In genomic region chr1:119047462-119048371, GRCm38 (mm10) we compare ENCODE assay signal across 9 mouse cellular contexts. TPM values are rescaled to one million over a fixed set of nuclear protein-coding genes. Genes with fewer than 3 reads are reported as not detected.
DNase-seq lines count a peak whose midpoint lies in the region; ATAC-seq and TF ChIP-seq lines count a peak whose summit lies in the region.
"Had no signal": no experiment of that assay in that cellular context is flagged by ENCODE, and none has a peak within 500 bp of the region (broad histone marks: within the 10 kb centered on the region; RNA-seq: fewer than 3 reads in every experiment).

No protein-coding gene starts in this region.

- H3K9me3 ChIP-seq in embryonic facial prominence, embryonic 13.5 days = no peaks in the 10 kb centered on the region
- H3K9me3 ChIP-seq in heart, postnatal 0 days (replicated peaks; ENCODE audit: control insufficient read depth, low read length) = no peaks in the 10 kb centered on the region

- H3K4me3 ChIP-seq in embryonic facial prominence, embryonic 13.5 days = peak overlapping the region; percentile 78
- peak overlapping the region; percentile 50 for H3K4me3 ChIP-seq in heart, postnatal 0 days (ENCODE audit: low read depth, low read length)

- peak overlapping the region; percentile 89 for H3K4me2 ChIP-seq in embryonic facial prominence, embryonic 13.5 days
- H3K4me2 ChIP-seq in heart, postnatal 0 days (ENCODE audit: low read depth, low read length) = peak overlapping the region; percentile 78

- peak overlapping the region; percentile 84 for H3K9ac ChIP-seq in embryonic facial prominence, embryonic 13.5 days
- peak overlapping the region; percentile 55; the same call in 1 of the 2 replicates for H3K9ac ChIP-seq in heart, postnatal 0 days (replicated peaks; ENCODE audit: low read depth, low read length)

- DNase-seq in thymus, postnatal 0 days (ENCODE audit: low spot score) = peak; percentile 14
- DNase-seq in thymus, adult 18-20 months = no peak
- no peak for DNase-seq in heart, postnatal 0 days (ENCODE audit: low spot score)
- DNase-seq in kidney, postnatal 4 days = peak; percentile 61 to 70
- peak; percentile 38 for DNase-seq in lung, postnatal 14 days
- DNase-seq in testis, postnatal 10 days (ENCODE audit: low spot score) = peak; percentile 69
- DNase-seq in natural killer cell, adult 2 months (ENCODE audit: low spot score in 2 of 2) = no peak

- peak; percentile 44; the same call in 1 of the 2 replicates for ATAC-seq in embryonic facial prominence, embryonic 13.5 days (ENCODE audit: insufficient number of reproducible peaks, insufficient read depth, low FRiP score, low TSS enrichment, low read depth)
- peak; percentile 67 for ATAC-seq in heart, postnatal 0 days (ENCODE audit: insufficient read depth, low read depth)

- TF ChIP-seq CTCF in heart, postnatal 0 days (IDR thresholded peaks at IDR 0.05; ENCODE audit: low read depth) = no peak

- 1% methylated on average over 52 of the region's 61 CpGs for WGBS in embryonic facial prominence, embryonic 13.5 days
- WGBS in heart, postnatal 0 days = 9% methylated on average over 56 of the region's 61 CpGs

- peaks cover 6% of the 10 kb centered on the region; the same call in 1 of the 2 replicates for H3K36me3 ChIP-seq in embryonic facial prominence, embryonic 13.5 days
- H3K36me3 ChIP-seq in heart, postnatal 0 days (replicated peaks; ENCODE audit: control insufficient read depth, insufficient read depth, low read length) = no peaks in the 10 kb centered on the region

- peak overlapping the region; percentile 97 for H3K27ac ChIP-seq in embryonic facial prominence, embryonic 13.5 days
- peak overlapping the region; percentile 67 for H3K27ac ChIP-seq in heart, postnatal 0 days (ENCODE audit: low read depth)
- H3K27ac ChIP-seq: macrophage had no signal

- H3K27me3 ChIP-seq in embryonic facial prominence, embryonic 13.5 days = no peaks in the 10 kb centered on the region
- H3K27me3 ChIP-seq in heart, postnatal 0 days (ENCODE audit: control insufficient read depth, insufficient read depth, low read length) = peaks cover 48% of the 10 kb centered on the region

- TF ChIP-seq EP300 in heart, postnatal 0 days (IDR thresholded peaks at IDR 0.05; ENCODE audit: low read depth) = no peak

- H3K4me1 ChIP-seq in embryonic facial prominence, embryonic 13.5 days = peaks cover 57% of the 10 kb centered on the region
- 0 out of 2 replicates have a peak, but pooled peaks cover 2% of the 10 kb centered on the region for H3K4me1 ChIP-seq in heart, postnatal 0 days (ENCODE audit: control insufficient read depth, insufficient read depth)

RNA-seq across cellular contexts. Expression of gene Gli2, which starts 5.7 kb away (rescaled TPM):
- 0.66 and 0.68 TPM in 2 replicates for polyA plus RNA-seq in thymus, postnatal 0 days (2015; fragmentation: Nextera tagmentation; extraction: Ambion mirVana)
- 21.3 and 23.7 TPM in 2 replicates for polyA plus RNA-seq in embryonic facial prominence, embryonic 13.5 days (2015; fragmentation: Nextera tagmentation; extraction: Ambion mirVana)
- total RNA-seq in heart, postnatal 0 days (2014; rRNA removed; ENCODE audit: low replicate concordance) = 5.2 and 14.7 TPM in 2 replicates
- polyA plus RNA-seq in heart, postnatal 0 days (2015; fragmentation: Nextera tagmentation; extraction: Ambion mirVana) = 0.60 and 0.93 TPM in 2 replicates
- polyA plus RNA-seq: macrophage had no signal

Comparison
In these comparisons a context has a peak if more than half of its experiments do, and no peak if none do; other contexts are left out.
1. DNase-seq: peak in thymus, postnatal 0 days (single experiment), kidney, postnatal 4 days (2 of 2), lung, postnatal 14 days (single experiment) and testis, postnatal 10 days (single experiment); none in thymus, adult 18-20 months (0 of 2), heart, postnatal 0 days (single experiment) and natural killer cell, adult 2 months (0 of 2).
2. RNA of gene Gli2, which starts 5.7 kb away (polyA plus RNA-seq): 21.3 to 23.7 TPM in embryonic facial prominence, embryonic 13.5 days; 0.60 to 0.93 TPM in heart, postnatal 0 days and 0.66 to 0.68 TPM in thymus, postnatal 0 days; every median in the first group is over 10 times any median in the second.